Mouse (Mus musculus) layer of hippocampus, adult 9-10 months (tissue): ENCODE measurements around the gene Olfr1043.
"Not testable (repeated sequence)": the region's sequence is repeated elsewhere in the genome, so short reads cannot be mapped to it uniquely, and the experiment has no call there.

Experiments used
- DNase-seq: peaks from one replicate; pipeline ENCODE4 v3.0.0; 2022; ENCODE audit warnings: low spot score

Gene Olfr1043

DNA sequence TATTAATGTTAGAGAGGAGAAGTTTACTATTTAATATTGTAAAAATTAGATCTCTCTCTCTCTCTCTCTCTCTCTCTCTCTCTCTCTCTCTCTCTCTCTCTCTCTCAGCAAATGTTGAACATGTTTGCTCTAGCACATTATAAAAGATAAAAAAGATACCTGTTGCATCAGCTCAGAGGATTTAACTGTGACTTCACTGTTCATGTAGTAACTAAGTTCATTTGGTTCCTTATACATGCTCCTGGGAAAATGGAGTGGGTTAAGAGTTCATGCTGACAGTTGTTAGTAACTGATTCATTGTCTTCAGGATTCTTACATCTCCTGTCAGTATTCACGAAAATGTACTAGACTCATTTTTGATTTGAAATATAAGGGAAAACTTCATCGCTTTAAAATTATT, at the start of gene Olfr1043:
TSS of gene Olfr1043 (minus strand) at position 101 of the 400 bp plus-strand sequence.
- no peak for DNase-seq

DNA sequence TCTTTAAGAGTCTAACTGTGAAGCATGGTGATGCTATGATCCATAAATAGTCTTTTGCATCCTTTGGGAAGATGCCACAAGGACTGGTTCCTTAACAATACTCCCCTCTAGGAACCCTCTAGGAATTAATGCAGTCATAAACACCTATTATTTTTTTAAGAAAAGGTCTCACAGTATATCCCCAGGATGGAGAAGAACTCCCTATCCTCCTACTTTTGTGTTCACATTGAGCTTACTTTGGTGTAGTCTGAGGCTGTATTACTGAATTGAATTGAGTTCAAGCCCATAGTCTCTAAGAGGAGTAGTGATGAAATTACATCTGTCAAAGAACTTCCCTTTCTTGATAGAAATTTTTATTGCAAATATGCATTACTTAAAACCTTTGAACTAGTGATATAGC, 35.6 kb upstream of the Olfr1043 start, which contains the start of gene Olfr1045:
TSS of gene Olfr1045 (minus strand) at position 101 of the 400 bp plus-strand sequence.
- no peak for DNase-seq

DNA sequence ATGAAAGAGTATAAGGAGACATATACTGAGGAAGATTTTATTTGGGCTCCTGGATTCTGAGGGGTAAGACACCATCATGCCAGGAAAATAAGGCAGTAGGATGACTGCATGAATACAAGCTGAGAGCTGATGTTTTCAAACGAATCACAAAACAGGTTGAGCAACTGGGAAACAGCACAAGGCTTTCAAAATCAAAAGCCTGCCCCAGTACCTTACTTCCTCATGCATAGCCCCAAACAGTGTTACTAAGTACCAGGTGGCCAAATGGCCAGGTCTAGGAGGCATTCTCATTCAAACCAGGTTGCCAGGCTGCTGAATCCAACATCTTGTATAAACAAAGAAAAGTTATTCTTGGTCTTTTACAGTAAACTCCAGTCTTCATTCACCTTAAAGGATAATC, 28.5 kb upstream of the Olfr1043 start:
- DNase-seq = no peak

DNA sequence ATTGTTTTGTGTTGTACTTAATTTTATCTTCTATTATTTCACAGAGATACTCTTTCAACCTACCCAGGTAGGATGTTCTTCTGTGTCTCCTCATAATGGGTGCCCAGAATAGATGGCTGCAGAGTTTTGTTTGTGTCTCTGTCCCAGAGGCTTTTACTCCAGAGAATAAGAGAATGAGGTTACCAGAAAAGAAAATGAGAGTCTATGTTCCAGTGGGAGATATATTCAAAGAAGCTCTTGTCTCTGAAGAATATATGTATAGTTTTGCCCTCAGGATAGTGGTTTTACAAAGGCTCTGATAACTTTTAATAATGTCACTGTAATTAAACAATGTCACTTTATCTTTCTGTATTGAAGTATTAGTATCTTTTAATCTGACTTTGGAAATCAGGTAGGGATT, 18.3 kb upstream of the Olfr1043 start, which contains the start of gene Olfr52:
TSS of gene Olfr52 (minus strand) at position 101 of the 400 bp plus-strand sequence.
- DNase-seq = no peak

DNA sequence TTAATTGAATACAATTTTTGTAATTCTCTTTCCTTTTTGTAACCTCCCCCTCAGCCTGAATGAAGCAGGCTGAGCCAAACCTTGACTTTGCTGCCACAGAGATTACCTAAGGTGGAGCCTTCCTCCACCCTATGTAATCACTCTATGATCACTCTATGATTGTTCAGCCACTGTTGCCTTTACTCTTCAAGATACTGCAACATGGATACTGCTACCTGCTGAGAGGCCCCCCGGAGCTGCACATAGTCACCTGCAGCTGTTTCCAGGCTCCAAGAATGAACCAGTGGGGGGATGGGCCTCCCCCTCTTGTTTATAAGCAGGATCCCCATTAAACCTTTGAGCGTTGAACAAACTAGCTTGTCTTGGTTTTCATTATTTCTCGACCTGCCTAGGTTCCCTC, 12.6 kb upstream of the Olfr1043 start:
- DNase-seq = no peak

DNA sequence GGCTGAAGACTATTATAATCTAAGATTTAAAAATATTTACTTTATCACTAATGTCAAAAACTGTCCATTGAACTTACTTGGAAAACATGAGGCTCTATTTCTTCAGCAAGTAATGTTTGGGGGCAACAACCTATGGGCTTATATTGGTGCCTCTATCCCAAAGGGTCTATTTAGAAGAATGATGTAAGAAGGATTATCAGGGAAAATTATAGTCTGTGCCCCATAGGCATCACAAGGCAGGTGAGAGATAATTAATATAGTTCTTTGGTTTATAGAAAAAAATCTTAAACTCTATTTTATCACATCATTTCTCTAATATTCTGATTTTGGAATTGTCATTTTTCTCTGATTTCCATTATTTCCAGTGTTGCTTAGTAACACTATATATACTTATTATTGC, 10.4 kb upstream of the Olfr1043 start, which contains the start of gene Olfr1044:
TSS of gene Olfr1044 (minus strand) at position 101 of the 400 bp plus-strand sequence.
- no peak for DNase-seq

DNA sequence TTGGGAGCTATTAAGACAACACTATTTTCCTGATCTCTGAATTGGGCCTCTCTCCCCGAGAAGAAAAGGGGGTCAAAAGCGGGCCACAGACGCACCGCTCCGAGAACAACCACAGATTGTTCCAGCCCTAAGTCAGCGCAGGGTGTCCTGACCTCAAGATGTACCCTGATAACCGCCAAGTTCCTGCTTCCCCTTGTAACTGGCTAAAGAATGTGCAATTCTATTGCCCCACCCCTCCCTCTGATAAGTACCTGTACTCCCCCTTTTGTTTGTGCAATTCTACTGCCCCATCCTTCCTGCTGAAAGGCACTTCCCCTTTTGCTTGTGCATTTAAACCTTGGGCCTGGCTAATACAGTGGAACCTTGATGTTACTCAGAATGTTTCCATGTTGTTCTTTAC, 8.1 kb upstream of the Olfr1043 start:
- not testable (repeated sequence) for DNase-seq

DNA sequence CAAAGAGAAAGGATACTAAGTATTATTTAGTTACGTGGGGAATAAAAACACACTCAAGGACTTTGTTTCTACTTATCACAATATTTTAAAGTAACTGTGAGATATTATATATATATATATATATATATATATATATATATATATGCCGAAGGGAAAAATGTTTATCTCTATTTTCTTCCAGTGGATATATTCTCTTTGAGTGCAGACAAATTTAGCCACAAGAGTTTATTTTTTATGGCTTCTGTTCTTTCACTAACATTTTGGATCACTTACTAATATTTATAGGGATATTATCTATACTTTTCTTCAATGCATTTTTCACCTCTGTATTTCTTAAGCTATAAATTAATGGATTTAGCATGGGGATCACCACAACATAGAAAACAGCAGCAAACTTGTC, 5.6 kb downstream of the Olfr1043 start, which contains the start of gene Olfr1042:
TSS of gene Olfr1042 (minus strand) at position 101 of the 400 bp plus-strand sequence.
- DNase-seq = no peak

DNA sequence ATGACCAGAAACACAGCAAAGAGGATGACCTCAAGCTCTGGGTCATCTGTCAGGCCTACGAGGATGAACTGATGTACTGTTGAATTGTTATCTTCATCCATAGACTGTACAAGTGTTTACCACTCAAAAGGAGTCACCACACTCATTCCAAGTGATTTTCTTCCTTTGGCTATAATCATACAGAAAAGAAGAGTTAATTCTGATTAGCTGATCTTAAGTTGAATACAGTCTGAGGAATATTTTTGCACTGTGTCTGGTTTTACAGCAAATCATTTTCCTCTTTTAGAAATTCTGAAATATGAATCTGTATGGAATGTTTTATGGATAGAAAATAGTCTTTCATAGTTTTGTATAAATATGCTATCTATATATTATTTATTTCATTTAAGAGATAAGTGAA, 20.7 kb downstream of the Olfr1043 start, which contains the start of gene Olfr1040:
TSS of gene Olfr1040 (minus strand) at position 101 of the 400 bp plus-strand sequence.
- DNase-seq = no peak

DNA sequence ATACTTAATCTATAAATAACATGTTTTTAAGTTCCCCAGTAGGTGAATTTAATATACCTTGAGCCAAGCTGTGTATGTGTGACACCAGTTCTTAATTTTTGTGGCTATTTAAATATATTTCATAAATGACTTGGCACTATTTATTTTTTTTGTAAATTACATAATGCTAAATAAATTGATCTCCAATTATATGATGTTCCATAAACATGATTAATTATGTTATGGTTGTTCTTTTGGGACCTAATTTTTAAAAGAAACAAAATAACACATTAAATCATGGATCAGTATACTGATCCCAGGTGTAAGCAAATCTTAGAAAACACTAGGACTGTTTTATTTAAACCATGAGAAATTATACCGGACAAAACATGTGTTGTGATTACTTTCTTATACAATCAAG, 31.5 kb downstream of the Olfr1043 start, which contains the start of gene Olfr1039:
TSS of gene Olfr1039 (minus strand) at position 101 of the 400 bp plus-strand sequence.
- DNase-seq = no peak
